Mouse (Mus musculus) limb, embryonic 11.5 days (tissue): Measurements from ENCODE around the gene Cap2. TPM values are rescaled to one million over a fixed set of nuclear protein-coding genes. Genes with fewer than 3 reads are reported as not detected.

Experiments used
- ATAC-seq: fragments of 200-750 bp; cut with Nextera tagmentation; 2 replicates; pipeline ENCODE4 v1.8.0; 2017; ENCODE audit warnings: low read depth; ENCODE audit not compliant: insufficient number of reproducible peaks, low FRiP score, low TSS enrichment
- DNase-seq: peaks from one replicate; pipeline ENCODE4 v3.0.0-alpha.2; 2015; ENCODE audit warnings: low spot score
- H3K27ac ChIP-seq: fragments of 300-500 bp; sonication (generic); replicated peaks from 2 replicates; pipeline ENCODE4 v1.5.1; 2014; ENCODE audit warnings: low read depth, mild to moderate bottlenecking, low read length
- H3K27me3 ChIP-seq: fragments of 300-500 bp; sonication (generic); 2 replicates; pipeline ENCODE4 v1.6.1; 2014; ENCODE audit warnings: mild to moderate bottlenecking, low read length, mixed read lengths; ENCODE audit not compliant: control insufficient read depth, insufficient read depth
- H3K36me3 ChIP-seq: fragments of 300-500 bp; sonication (generic); 2 replicates; pipeline ENCODE4 v1.6.1; 2014; ENCODE audit warnings: mild to moderate bottlenecking, low read length, moderate library complexity, mixed read lengths; ENCODE audit not compliant: control insufficient read depth, insufficient read depth
- H3K4me1 ChIP-seq: fragments of 300-500 bp; sonication (generic); 2 replicates; pipeline ENCODE4 v1.6.1; 2014; ENCODE audit warnings: low read length, mixed read lengths; ENCODE audit not compliant: control insufficient read depth, insufficient read depth
- H3K4me2 ChIP-seq: fragments of 300-500 bp; sonication (generic); 2 replicates; pipeline ENCODE4 v1.6.1; 2014; ENCODE audit warnings: low read depth, mild to moderate bottlenecking, moderate library complexity; ENCODE audit not compliant: severe bottlenecking
- H3K4me3 ChIP-seq: fragments of 300-500 bp; sonication (generic); 2 replicates; pipeline ENCODE4 v1.5.1; 2014; ENCODE audit warnings: low read depth, low read length
- H3K9ac ChIP-seq: fragments of 300-500 bp; sonication (generic); 2 replicates; pipeline ENCODE4 v1.6.1; 2014; ENCODE audit warnings: mild to moderate bottlenecking, low read length
- H3K9me3 ChIP-seq: fragments of 300-500 bp; sonication (generic); 2 replicates; pipeline ENCODE4 v1.6.1; 2016; ENCODE audit warnings: low read length; ENCODE audit not compliant: control insufficient read depth
- WGBS: fragments of 180-500 bp; shearing (Covaris S2); extraction: QIAGEN DNeasy Blood & Tissue Kit; methylation state at CpG from one replicate; pipeline ENCODE4 v1.1.7; 2014; 5-methylcytosine and 5-hydroxymethylcytosine counted together
- polyA plus RNA-seq: library from polyadenylated mRNA; unstranded; fragments of >200 nt; fragmentation: Nextera tagmentation; extraction: Ambion mirVana; gene quantifications from 2 replicates; pipeline ENCODE4 v1.2.1, GENCODE M21; 2014

Gene Cap2
- polyA plus RNA-seq, 1 experiment from 2014 or later = 5.4 TPM

- 81% methylated on average over 17 of the region's 17 CpGs for whole genome bisulfite sequencing
- no peak overlapping the region for H3K27ac ChIP-seq
- DNase-seq (no peak), ATAC-seq (no peak)
- H3K36me3 ChIP-seq = no peaks in the 10 kb centered on the region
- H3K27me3 ChIP-seq = no peaks in the 10 kb centered on the region
- H3K9ac ChIP-seq = no peak overlapping the region
- H3K4me1 ChIP-seq = no peaks in the 10 kb centered on the region
- H3K9me3 ChIP-seq = no peaks in the 10 kb centered on the region
- no peak overlapping the region for H3K4me2 ChIP-seq
- H3K4me3 ChIP-seq = no peak overlapping the region
Measured at GRCm38 (mm10) chr13:46587717-46588289, 86.2 kb downstream of the Cap2 start.

GRCm38 (mm10) chr13:46588606-46589005 is 87.0 kb downstream of the Cap2 start:
- Histone ChIP-seq H3K4me3 (no peak overlapping the region), H3K9ac (no peak overlapping the region), H3K27me3 (no peaks in the 10 kb centered on the region), H3K4me2 (no peak overlapping the region), H3K27ac (no peak overlapping the region), H3K9me3 (no peaks in the 10 kb centered on the region), H3K36me3 (no peaks in the 10 kb centered on the region), H3K4me1 (no peaks in the 10 kb centered on the region)
- ATAC-seq (no peak), DNase-seq (no peak)
- WGBS = 86% methylated on average over 5 of the region's 5 CpGs

GRCm38 (mm10) chr13:46590885-46591284 is 89.2 kb downstream of the Cap2 start:
- 89% methylated on average over 4 of the region's 4 CpGs for WGBS
- Histone ChIP-seq H3K9ac (no peak overlapping the region), H3K4me3 (no peak overlapping the region), H3K36me3 (no peaks in the 10 kb centered on the region), H3K4me1 (no peaks in the 10 kb centered on the region), H3K9me3 (no peaks in the 10 kb centered on the region), H3K27ac (no peak overlapping the region), H3K27me3 (no peaks in the 10 kb centered on the region), H3K4me2 (no peak overlapping the region)
- ATAC-seq (no peak), DNase-seq (no peak)

GRCm38 (mm10) chr13:46600694-46601093 is 99.0 kb downstream of the Cap2 start:
- H3K9me3 ChIP-seq = no peaks in the 10 kb centered on the region
- no peak overlapping the region for H3K27ac ChIP-seq
- no peaks in the 10 kb centered on the region for H3K4me1 ChIP-seq
- DNase-seq = no peak
- no peak overlapping the region for H3K4me2 ChIP-seq
- no peak overlapping the region for H3K4me3 ChIP-seq
- H3K9ac ChIP-seq = no peak overlapping the region
- 85% methylated on average over 5 of the region's 5 CpGs for WGBS
- H3K36me3 ChIP-seq = no peaks in the 10 kb centered on the region
- no peak for ATAC-seq
- H3K27me3 ChIP-seq = no peaks in the 10 kb centered on the region

- Histone ChIP-seq H3K4me3 (no peak overlapping the region), H3K4me1 (no peaks in the 10 kb centered on the region), H3K36me3 (no peaks in the 10 kb centered on the region), H3K9me3 (no peaks in the 10 kb centered on the region), H3K27me3 (no peaks in the 10 kb centered on the region), H3K9ac (no peak overlapping the region), H3K27ac (no peak overlapping the region), H3K4me2 (no peak overlapping the region)
- 88% methylated on average over 2 of the region's 2 CpGs for WGBS
- no peak for ATAC-seq
- no peak for DNase-seq
Measured at GRCm38 (mm10) chr13:46601386-46601785, 99.7 kb downstream of the Cap2 start.

- H3K4me3 ChIP-seq = no peak overlapping the region
- no peaks in the 10 kb centered on the region for H3K27me3 ChIP-seq
- H3K9ac ChIP-seq = no peak overlapping the region
- no peaks in the 10 kb centered on the region for H3K36me3 ChIP-seq
- DNase-seq (no peak), ATAC-seq (no peak)
- H3K9me3 ChIP-seq = no peaks in the 10 kb centered on the region
- no peak overlapping the region for H3K4me2 ChIP-seq
- H3K27ac ChIP-seq = no peak overlapping the region
- H3K4me1 ChIP-seq = no peaks in the 10 kb centered on the region
- WGBS = 92% methylated on average over 11 of the region's 11 CpGs
Measured at GRCm38 (mm10) chr13:46602674-46603073, 101.0 kb downstream of the Cap2 start.

- no peaks in the 10 kb centered on the region for H3K9me3 ChIP-seq
- no peaks in the 10 kb centered on the region for H3K36me3 ChIP-seq
- DNase-seq (no peak), ATAC-seq (no peak)
- 82% methylated on average over 3 of the region's 3 CpGs for WGBS
- no peak overlapping the region for H3K4me2 ChIP-seq
- H3K4me1 ChIP-seq = no peaks in the 10 kb centered on the region
- no peak overlapping the region for H3K27ac ChIP-seq
- H3K27me3 ChIP-seq = no peaks in the 10 kb centered on the region
- no peak overlapping the region for H3K9ac ChIP-seq
- H3K4me3 ChIP-seq = no peak overlapping the region
Measured at GRCm38 (mm10) chr13:46611033-46611432, 109.4 kb downstream of the Cap2 start.

GRCm38 (mm10) chr13:46613694-46614272 is 112.1 kb downstream of the Cap2 start:
- DNase-seq (no peak), ATAC-seq (no peak)
- Histone ChIP-seq H3K36me3 (no peaks in the 10 kb centered on the region), H3K9me3 (no peaks in the 10 kb centered on the region), H3K27me3 (no peaks in the 10 kb centered on the region), H3K4me1 (no peaks in the 10 kb centered on the region), H3K4me3 (no peak overlapping the region), H3K27ac (no peak overlapping the region), H3K4me2 (no peak overlapping the region), H3K9ac (no peak overlapping the region)
- 69% methylated on average over 6 of the region's 6 CpGs for WGBS
